Mouse (Mus musculus): Measurements from ENCODE around the gene Repin1.

- TF ChIP-seq CTCF (IDR thresholded peaks at IDR 0.05; ENCODE audit: low read depth) (no peak), EP300 (IDR thresholded peaks at IDR 0.05; ENCODE audit: low read depth) (no peak)
Measured at GRCm38 (mm10) chr6:48581257-48581656, 12.4 kb upstream of the Repin1 start.

All from heart, postnatal 0 days (tissue).